Mouse (Mus musculus) cerebellum, adult 11 months (tissue): ENCODE data around the gene Bcat2.

ENCODE experiments used
- DNase-seq: peaks from one replicate; pipeline ENCODE4 v3.0.0; 2022

The Bcat2 gene

GRCm38 (mm10) chr7:45550821-45551511 lies 19.0 kb upstream of the Bcat2 start:
- no peak for DNase-seq

- no peak for DNase-seq
These were observed 18.5 kb upstream of the Bcat2 start for GRCm38 (mm10) chr7:45551512-45551883.

DNA sequence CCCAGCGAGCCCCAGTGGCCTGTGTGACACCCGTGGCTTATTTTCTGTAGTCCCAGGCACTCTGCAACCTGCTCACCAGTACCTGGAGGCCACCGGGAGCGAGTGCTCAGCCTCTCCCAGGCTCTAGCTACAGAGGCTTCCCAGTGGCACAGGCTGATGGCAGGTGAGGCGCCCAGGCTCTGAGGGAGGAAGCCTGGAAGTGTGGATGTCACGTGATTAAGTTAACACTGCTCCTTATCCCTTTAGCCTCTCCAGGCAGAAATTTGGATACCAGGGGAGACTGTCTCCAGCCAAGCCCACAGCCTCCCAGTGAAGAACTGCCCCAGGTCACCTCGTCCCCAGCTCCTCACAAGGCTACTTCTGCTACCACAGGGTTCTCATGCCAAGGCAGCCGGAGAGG lies 16.4 kb upstream of the Bcat2 start:
- no peak for DNase-seq

GRCm38 (mm10) chr7:45553990-45554389 lies 16.0 kb upstream of the Bcat2 start:
- DNase-seq, result no peak

DNA sequence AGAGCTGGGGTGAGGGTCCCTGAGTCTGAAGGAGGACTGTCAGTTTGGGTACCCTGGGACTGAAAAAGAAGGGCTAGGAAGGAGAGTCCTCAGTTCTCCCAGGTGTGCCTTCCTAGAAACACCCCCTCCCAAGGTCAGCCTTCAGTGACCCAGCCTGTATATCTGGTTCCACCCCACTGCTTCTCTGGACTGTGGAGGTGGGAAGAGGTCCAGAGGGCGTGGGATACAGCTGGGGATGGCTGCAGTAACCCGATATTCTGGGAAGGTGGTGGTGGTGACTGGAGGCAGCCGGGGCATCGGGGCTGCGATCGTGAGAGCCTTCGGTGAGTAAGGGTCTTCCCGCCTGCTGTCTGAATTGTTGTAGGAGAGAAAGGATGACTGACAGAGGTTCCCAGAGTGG lies 15.2 kb upstream of the Bcat2 start, which contains the start of gene Hsd17b14:
Hsd17b14 (plus strand) TSS at position 150 of the 400 bp plus-strand sequence.
- no peak for DNase-seq

GRCm38 (mm10) chr7:45555787-45556186 lies 14.2 kb upstream of the Bcat2 start:
- peak; percentile 78 for DNase-seq

DNA sequence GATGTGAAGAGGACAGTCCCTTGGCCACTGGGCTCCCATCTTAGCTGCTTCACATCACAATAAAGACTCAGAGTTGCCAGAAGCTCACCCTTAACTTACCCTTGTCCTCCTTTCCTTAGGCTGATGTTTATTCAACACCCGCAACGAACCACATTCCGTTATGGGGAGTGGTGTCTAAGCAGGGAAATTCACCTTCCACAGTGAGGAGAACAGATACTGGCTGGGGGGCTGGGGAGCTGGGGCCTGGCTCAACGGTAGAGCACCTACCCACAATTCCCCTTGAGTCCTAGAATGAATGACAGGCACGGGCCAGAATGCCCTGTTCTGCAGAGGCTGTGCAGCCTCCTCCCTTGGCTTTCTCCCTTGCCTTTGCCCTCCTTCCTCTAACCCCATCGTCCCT lies 11.0 kb upstream of the Bcat2 start:
- DNase-seq, result no peak

DNA sequence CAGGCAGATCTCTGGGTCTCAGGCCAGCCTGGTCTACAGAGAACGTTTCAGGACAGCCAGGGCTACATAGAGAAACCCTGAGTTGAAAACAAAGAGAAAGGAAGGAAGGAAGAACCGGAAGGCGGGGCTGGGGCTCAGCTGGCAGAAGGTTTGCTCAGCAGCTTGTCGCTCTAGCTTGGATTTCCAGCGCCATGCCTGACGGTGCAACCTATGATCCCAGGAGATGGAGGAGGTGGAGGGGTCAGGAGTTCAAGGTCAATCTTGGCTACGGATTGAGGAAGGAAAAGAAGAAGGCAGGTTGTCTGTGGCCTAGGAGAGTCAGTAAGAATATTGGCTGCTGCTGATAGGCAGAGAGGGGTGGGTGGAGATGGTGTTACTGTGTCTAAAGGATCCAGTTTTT lies 9.7 kb upstream of the Bcat2 start:
- no peak for DNase-seq

DNA sequence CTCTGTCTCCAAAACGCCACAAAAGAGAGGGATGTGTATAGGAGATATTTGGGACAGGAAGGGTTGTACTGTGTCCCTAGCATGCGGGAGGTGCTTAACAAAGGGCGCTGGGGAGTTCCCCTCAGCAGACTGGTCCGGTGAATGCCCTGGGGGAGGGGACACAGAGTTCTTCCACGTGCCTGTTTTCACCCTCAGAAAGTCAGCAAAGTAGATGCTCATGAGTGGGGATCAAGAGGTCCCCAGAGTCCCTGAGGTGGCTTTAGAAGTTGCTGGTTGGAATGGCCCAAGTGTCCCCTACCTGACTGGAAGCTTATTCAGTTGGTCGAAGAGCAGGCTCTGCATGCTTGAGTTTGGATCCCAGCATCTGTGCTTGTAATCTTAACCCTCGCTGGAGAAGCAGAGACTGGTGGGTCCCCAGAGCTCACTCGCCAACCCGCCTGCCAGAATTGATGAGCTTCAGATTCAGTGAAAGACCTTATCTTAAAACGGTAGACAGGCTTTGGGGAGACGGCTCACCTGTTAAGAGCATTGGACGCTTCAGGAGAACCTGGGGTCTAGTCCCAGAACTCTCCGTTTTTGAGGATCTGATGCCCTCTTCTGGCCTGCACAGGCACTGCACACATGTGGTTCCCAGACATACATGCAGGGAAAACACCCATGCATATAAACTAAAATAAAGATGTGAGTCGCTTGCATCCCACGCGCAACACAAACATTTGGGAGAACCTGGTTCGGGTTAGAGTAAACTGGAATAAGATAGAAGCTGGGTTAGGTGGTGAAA lies 8.9 kb upstream of the Bcat2 start:
- peak; percentile 74 for DNase-seq

DNA sequence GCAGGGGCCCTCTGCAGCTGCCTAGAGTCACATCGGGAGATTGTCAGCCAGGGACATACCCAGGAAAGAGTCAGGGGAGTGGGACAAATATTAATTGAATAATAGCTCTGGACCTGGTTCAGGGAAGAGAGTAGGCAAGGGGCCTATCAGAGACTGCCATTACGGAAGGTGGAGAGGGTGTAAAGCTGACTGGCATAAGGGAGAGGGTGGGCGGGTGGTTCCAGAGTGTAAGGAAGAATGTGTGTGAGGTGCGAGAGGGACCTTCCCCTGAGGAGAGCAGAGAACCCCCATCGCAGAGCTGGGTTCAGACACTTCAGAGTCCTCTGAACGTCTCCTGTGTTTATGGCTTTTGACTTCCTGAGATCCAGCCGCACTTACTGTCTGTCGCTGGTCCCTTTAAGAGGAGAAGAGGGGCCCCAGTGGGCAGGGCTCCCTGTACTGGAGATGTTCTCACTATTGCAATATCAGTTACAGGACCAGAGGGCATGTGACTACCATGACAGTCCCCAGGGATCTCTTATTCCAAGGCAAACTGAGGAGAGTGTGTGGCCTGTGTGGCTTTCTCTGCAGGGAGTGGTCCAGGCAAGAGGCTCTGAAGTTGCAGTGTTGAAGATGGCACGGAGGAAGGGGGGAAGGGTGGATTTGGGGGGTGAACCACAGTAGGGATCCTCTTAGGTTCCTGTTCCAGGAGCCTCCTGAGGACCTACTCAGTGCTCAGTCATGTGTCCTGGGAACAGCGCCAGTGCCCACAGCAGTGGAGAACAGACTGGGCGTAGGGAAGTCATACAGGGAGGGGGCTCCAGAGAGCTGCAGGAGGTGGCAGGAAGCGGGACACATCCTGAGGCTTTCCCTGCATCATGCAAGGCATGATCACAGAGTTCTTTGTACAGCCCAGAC lies 8.1 kb upstream of the Bcat2 start:
- no peak for DNase-seq

DNA sequence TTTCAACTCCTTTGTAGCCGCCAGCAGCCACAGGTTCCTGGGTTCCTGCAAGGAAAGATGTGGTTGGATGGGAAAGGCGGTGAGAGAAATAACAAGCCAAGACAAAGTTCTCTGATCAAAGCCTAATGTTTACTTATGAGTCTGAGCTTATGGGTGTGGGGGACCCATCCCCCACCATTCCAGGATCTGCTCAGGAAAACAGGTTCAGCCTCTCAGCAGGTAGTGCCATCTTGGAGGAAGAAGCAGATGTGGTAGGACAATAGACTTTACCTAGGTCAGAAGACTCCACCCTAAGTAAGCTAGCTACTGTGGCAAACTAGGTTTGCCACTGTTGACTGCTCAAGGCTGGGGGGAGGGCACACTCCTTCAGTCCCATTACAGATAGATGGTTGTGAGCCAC lies 5.1 kb upstream of the Bcat2 start:
- DNase-seq, result no peak

- no peak for DNase-seq
These were observed 4.5 kb upstream of the Bcat2 start for GRCm38 (mm10) chr7:45565446-45565845.

DNA sequence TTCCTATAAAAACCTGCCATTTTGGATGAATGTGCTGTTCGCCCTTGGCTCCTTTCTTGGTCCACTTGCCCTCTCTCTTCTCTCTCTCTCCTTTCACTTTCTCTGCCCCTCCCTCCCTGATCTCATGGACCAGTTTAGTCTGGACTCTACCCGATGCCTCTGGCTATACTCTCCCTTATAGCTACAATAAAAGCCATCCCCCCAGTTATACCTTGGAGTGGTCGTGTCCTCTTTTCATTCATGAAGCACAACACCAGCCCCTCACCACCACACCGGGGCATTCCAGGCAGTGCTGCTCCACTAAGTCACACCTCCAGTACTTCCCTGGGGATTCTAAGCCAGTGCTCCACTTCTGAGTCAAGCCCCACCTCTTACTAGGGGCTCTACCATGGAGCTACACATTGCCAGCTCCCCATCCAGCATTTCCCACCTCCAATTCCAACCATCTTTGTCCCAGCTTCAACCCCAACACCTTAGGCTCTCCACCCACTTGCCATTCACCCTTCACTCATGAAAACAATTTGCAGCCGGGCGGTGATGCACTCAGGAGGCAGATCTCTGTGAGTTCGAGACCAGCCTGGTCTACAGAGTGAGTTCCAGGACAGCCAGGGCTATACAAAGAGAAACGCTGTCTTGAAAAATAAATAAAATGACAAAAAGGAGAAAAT lies 2.7 kb upstream of the Bcat2 start:
- DNase-seq, result no peak

GRCm38 (mm10) chr7:45567780-45568516 lies 2.0 kb upstream of the Bcat2 start:
- DNase-seq, result peak; percentile 88

- DNase-seq, result no peak
These were observed 1.1 kb upstream of the Bcat2 start for GRCm38 (mm10) chr7:45568601-45569473.

DNA sequence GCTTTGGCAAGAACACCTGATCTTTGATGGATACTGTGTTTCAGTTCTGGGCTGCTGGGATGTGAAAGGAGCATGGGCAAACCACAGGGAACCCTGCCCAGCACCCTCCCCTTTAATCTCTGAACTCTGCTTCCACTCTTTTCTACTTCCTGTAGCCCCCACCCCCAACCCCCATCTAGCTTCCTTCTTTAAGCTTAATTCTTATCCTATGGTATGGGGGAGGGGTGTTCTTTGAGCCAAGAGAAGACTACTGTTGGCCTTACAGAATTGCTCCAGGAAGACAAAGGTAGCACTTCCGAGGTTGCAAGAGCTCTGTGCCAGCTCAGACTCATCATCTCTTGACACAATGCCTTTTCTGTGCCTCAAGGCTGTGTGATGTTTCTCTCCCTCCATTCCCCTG lies 2.0 kb downstream of the Bcat2 start:
- no peak for DNase-seq

DNA sequence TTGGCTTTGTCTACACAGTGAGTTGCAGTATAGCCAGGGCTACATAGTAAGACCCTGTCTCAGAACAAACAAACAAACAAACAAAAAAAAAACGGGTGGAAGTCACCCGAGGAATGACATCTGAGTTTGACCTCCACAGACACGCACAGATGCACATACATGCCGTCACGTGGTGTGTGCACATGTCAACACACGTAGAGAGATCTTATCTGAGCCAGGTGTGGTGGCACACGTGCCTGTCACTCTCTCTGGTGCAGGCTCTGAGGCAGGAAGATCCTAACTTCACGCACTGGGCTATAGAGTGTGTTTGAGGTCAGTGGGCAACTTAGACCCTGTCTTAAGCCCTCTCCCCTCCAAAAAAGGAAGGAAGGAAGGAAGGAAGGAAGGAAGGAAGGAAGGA lies 4.0 kb downstream of the Bcat2 start:
- DNase-seq, result no peak

DNA sequence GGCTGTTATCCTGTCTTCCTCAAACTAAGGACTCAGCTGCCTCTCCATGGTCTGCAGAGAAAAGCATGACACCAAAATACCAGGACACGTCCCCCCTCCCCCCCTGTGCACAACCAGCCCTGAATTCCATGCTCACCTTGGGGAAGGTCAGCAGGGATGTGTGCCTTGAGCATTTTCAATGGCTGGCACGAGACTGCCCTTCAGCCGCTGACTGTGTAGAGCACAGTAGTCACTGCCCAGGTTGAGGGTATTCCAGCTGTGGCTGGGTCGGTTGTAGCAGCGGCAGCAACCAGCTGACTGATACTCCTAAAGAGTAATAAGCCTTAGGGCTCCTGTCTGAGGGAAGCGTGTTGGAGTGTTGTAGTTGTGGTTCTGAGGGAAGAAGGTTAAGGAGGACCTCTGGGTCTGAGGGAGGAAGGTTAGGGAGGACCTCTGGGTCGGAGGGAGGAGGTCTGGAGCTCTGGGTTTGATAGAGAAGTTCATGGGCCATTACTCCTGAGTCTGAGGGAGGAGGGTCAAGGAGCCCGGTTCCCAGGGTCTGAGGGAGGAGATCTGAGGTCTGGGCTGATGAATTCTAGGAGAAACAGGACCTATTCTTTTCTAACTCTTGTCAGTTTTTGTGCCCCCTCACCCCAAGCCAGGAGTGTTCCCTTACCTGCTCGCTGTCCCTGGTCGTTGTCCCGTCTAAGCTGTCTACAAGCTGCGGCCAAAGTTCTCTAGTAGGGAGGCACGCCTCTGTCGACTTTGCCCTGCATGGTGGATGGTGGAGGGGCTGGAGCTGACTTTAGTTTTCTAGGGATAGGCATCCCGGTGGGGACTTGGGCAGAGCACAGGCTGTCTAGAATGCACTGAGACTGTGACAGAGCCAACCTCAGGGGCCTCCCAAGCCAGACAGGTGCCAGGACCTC lies 4.8 kb downstream of the Bcat2 start:
- no peak for DNase-seq

DNA sequence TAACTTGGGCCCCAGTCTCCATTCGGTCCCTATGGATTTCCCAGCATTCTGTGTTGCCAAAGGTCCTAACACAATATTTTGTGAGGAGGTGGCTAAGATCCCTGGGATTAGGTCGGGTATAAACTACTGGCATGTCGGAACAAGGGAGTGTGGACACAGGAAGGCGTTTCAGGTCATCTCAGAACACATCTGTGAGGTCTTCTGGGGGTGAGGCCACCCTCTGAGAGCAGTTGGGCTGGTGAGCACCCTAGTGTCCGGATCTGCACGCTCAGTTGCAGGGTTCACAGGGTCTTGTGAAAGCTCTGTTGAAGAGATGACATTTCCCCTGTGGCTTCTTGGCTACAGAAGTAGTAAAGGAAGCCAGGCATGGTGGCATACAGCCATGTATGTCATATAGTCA lies 16.0 kb downstream of the Bcat2 start:
- DNase-seq, result no peak
